ENCODE assay signal across 8 mouse cellular contexts in genomic region chr14:103098213-103098586, GRCm38 (mm10). TPM values are rescaled to one million over a fixed set of nuclear protein-coding genes. Genes with fewer than 3 reads are reported as not detected.
DNase-seq lines count a peak whose midpoint lies in the region; ATAC-seq and TF ChIP-seq lines count a peak whose summit lies in the region.

No protein-coding gene starts in this region.

- peak overlapping the region; percentile 69 for H3K4me2 ChIP-seq in hindbrain, embryonic 13.5 days
- H3K4me2 ChIP-seq in midbrain, embryonic 14.5 days (ENCODE audit: low read length) = peak overlapping the region; percentile 71

- no peak for TF ChIP-seq POLR2A in kidney, adult 2 months (IDR thresholded peaks at IDR 0.05; ENCODE audit: low read depth, low read length)

- H3K9me3 ChIP-seq in hindbrain, embryonic 13.5 days = no peaks in the 10 kb centered on the region
- H3K9me3 ChIP-seq in midbrain, embryonic 14.5 days (ENCODE audit: control insufficient read depth, low read length) = no peaks in the 10 kb centered on the region

- H3K4me1 ChIP-seq in kidney, adult 2 months (ENCODE audit: control insufficient read depth, insufficient read depth, low read length) = peaks cover 27% of the 10 kb centered on the region; the same call in 1 of the 2 replicates
- H3K4me1 ChIP-seq in hindbrain, embryonic 13.5 days (replicated peaks) = peaks cover 40% of the 10 kb centered on the region
- H3K4me1 ChIP-seq in midbrain, embryonic 14.5 days (ENCODE audit: control insufficient read depth, insufficient read depth, low read length) = peaks cover 20% of the 10 kb centered on the region

- H3K4me3 ChIP-seq in kidney, adult 2 months (ENCODE audit: insufficient read depth, low read depth, low read length) = peak overlapping the region; percentile 89
- peak overlapping the region; percentile 84 for H3K4me3 ChIP-seq in hindbrain, embryonic 13.5 days
- H3K4me3 ChIP-seq in midbrain, embryonic 14.5 days (replicated peaks; ENCODE audit: low read depth, low read length) = peak overlapping the region; percentile 82

- no peak for DNase-seq in kidney, adult 2 months
- no peak for DNase-seq in kidney, postnatal 36 days
- peak; percentile 17 for DNase-seq in Muller cell, postnatal 12 days (ENCODE audit: inconsistent ontology term)
- DNase-seq in midbrain, embryonic 14.5 days = no peak
- DNase-seq in thymus, postnatal 36 days = no peak
- no peak for DNase-seq in right cerebral cortex, postnatal 36 days (ENCODE audit: low spot score in 2 of 2)
- DNase-seq in adrenal gland, postnatal 36 days = no peak

- peaks cover 3% of the 10 kb centered on the region; the same call in 1 of the 2 replicates for H3K36me3 ChIP-seq in kidney, adult 2 months (ENCODE audit: control insufficient read depth, insufficient read depth, low read length)
- peaks cover 6% of the 10 kb centered on the region for H3K36me3 ChIP-seq in hindbrain, embryonic 13.5 days
- peaks cover 17% of the 10 kb centered on the region; the same call in 1 of the 2 replicates for H3K36me3 ChIP-seq in midbrain, embryonic 14.5 days (ENCODE audit: control insufficient read depth, insufficient read depth, low read length)

- H3K9ac ChIP-seq in hindbrain, embryonic 13.5 days = peak overlapping the region; percentile 98
- H3K9ac ChIP-seq in midbrain, embryonic 14.5 days (replicated peaks; ENCODE audit: low read length) = peak overlapping the region; percentile 96

- H3K27me3 ChIP-seq in kidney, adult 2 months (replicated peaks; ENCODE audit: control insufficient read depth, insufficient read depth, low read length) = no peaks in the 10 kb centered on the region
- no peaks in the 10 kb centered on the region for H3K27me3 ChIP-seq in hindbrain, embryonic 13.5 days
- no peaks in the 10 kb centered on the region for H3K27me3 ChIP-seq in midbrain, embryonic 14.5 days (ENCODE audit: control insufficient read depth, insufficient read depth, low read length)

- H3K27ac ChIP-seq in kidney, adult 2 months (ENCODE audit: insufficient read depth, low read depth, low read length) = peak overlapping the region; percentile 86
- H3K27ac ChIP-seq in hindbrain, embryonic 13.5 days = peak overlapping the region; percentile 99
- H3K27ac ChIP-seq in midbrain, embryonic 14.5 days (replicated peaks; ENCODE audit: low read depth, low read length) = no peak overlapping the region

- ATAC-seq in hindbrain, embryonic 13.5 days (ENCODE audit: low FRiP score) = no peak
- no peak for ATAC-seq in midbrain, embryonic 14.5 days (ENCODE audit: low FRiP score, low TSS enrichment)

- TF ChIP-seq CTCF in kidney, adult 2 months (conservative IDR thresholded peaks at IDR 0.05; ENCODE audit: insufficient read depth, insufficient read length, low read depth, low read length) = no peak

- 0% methylated on average over 2 of the region's 2 CpGs for WGBS in kidney, adult 2 months
- WGBS in hindbrain, embryonic 13.5 days = 4% methylated on average over 2 of the region's 2 CpGs
- 0% methylated on average over 2 of the region's 2 CpGs for WGBS in midbrain, embryonic 14.5 days

RNA-seq across cellular contexts. Expression of gene Fbxl3, which starts 1.2 kb away (rescaled TPM):
- polyA plus RNA-seq in kidney, adult 2 months (2012; rRNA removed) = 83.0 and 90.5 TPM in 2 replicates
- 22.4 and 23.8 TPM in 2 replicates for polyA plus RNA-seq in hindbrain, embryonic 13.5 days (2015; fragmentation: Nextera tagmentation; extraction: Ambion mirVana)
- 30.4 and 36.2 TPM in 2 replicates for polyA plus RNA-seq in midbrain, embryonic 14.5 days (2014; fragmentation: Nextera tagmentation; extraction: Ambion mirVana)
- 10 to 100 TPM; 73.4 to 75.6 TPM for total RNA-seq in adrenal gland, postnatal 36 days (2021)

RNA-seq across cellular contexts. Expression of gene Cln5, which starts 28.2 kb away (rescaled TPM):
- polyA plus RNA-seq in kidney, adult 2 months (2012; rRNA removed) = 24.9 and 26.5 TPM in 2 replicates
- 15.0 and 15.2 TPM in 2 replicates for polyA plus RNA-seq in hindbrain, embryonic 13.5 days (2015; fragmentation: Nextera tagmentation; extraction: Ambion mirVana)
- polyA plus RNA-seq in midbrain, embryonic 14.5 days (2014; fragmentation: Nextera tagmentation; extraction: Ambion mirVana) = 9.0 and 13.3 TPM in 2 replicates
- total RNA-seq in adrenal gland, postnatal 36 days (2021) = 10 to 100 TPM; 25.1 to 34.5 TPM

RNA-seq across cellular contexts. Expression of gene Acod1, which starts 51.4 kb away (rescaled TPM):
- polyA plus RNA-seq in kidney, adult 2 months (2012; rRNA removed) = 0.04 TPM in 1 of 2 replicates, not detected in the other
- not detected in 2 replicates for polyA plus RNA-seq in hindbrain, embryonic 13.5 days (2015; fragmentation: Nextera tagmentation; extraction: Ambion mirVana)
- 0.24 TPM in 1 of 2 replicates, not detected in the other for polyA plus RNA-seq in midbrain, embryonic 14.5 days (2014; fragmentation: Nextera tagmentation; extraction: Ambion mirVana)
- total RNA-seq in adrenal gland, postnatal 36 days (2021) = not detected
